Mouse (Mus musculus): ENCODE data around the gene Chaf1a. TPM values are rescaled to one million over a fixed set of nuclear protein-coding genes. Genes with fewer than 3 reads are reported as not detected.

The Chaf1a gene
- polyA plus RNA-seq, 1 experiment from 2014 or later: 24.7 TPM

DNA sequence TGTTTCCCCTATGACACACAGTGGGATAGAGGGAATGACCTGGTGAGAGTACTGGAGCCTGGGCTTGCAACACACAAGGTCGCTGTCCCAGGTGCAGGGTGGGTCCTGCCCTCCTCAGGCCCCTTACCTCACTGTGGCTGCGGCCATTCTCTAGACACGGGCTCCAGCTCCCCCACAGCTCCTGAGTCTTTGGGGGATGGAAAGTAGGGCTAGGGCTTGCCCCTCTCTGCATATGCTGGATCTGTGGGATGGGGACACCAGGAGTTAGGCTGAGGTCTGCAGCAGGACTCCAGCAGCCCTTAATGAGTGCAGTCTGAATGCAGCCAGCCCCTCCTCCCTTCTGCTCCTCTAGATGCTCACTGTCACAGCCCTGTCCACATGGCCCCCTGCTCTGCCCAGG lies 72.5 kb downstream of the Chaf1a start:
- no peaks in the 10 kb centered on the region for H3K9me3 ChIP-seq (ENCODE audit: control insufficient read depth, low read length)
- H3K27ac ChIP-seq (ENCODE audit: low read depth, low read length): no peak overlapping the region
- no peak overlapping the region for H3K4me3 ChIP-seq (ENCODE audit: low read depth, low read length)
- 79% methylated on average over 3 of the region's 3 CpGs for WGBS
- H3K36me3 ChIP-seq (ENCODE audit: control insufficient read depth, insufficient read depth, low read length): no peaks in the 10 kb centered on the region
- ATAC-seq (ENCODE audit: low FRiP score): no peak
- DNase-seq (ENCODE audit: low spot score, missing footprints): no peak
- H3K4me2 ChIP-seq: no peak overlapping the region
- 0 out of 2 replicates have a peak, but pooled peaks cover 3% of the 10 kb centered on the region for H3K4me1 ChIP-seq (ENCODE audit: control insufficient read depth, insufficient read depth, low read length)
- 0 out of 2 replicates have a peak, but pooled peaks cover 3% of the 10 kb centered on the region for H3K27me3 ChIP-seq (ENCODE audit: control insufficient read depth, insufficient read depth, low read length)
- H3K9ac ChIP-seq (ENCODE audit: low read length): no peak overlapping the region

DNA sequence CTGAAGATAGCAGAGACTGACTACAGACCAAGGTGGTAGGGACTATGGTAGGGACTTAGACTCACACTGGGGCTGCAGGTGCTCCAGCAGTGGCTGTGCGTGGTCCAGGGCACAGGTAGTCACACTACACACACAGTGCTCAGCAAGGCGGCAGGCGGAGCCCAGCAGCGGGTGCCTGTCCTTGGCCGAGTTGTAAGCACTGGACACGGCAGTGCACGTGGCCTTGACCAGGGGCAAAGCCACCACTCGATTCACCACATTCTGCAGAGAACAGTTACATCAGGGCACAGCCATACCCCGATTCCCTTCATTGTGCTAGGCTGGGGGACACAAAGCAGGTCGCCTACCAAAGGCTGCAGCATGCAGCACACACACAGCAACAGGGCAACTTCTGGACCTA lies 76.0 kb downstream of the Chaf1a start:
- ATAC-seq (ENCODE audit: low FRiP score) (no peak), DNase-seq (ENCODE audit: low spot score, missing footprints) (no peak)
- H3K27me3 ChIP-seq (ENCODE audit: control insufficient read depth, insufficient read depth, low read length): peaks cover 28% of the 10 kb centered on the region

DNA sequence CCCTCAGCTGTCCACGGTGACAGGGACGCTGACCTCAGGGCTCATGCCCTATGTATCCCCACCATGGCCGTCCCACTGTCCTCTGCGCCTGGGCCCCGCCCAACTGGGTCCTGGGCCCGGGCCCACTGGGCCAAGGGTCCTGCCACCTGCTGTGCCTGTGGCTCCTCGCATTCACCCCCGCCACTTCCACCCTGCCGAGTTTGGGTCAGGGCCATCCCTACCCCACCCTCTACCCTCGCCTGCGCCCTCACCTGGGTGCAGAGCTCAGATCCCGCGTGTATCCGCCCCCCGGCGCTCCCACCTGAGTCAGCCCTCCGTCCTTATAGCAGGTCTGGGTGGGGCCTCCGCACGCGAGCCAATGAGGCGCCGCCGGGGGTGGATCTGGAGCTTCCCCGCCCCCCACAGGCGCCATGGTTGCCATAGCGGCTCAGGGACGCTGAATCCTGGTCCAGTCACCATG lies 77.0 kb downstream of the Chaf1a start, which contains the start of gene Plin5:
TSS of gene Plin5 (minus strand) at position 346 of the 460 bp plus-strand sequence.
- peaks cover 34% of the 10 kb centered on the region for H3K27me3 ChIP-seq (ENCODE audit: control insufficient read depth, insufficient read depth, low read length)
- H3K4me1 ChIP-seq (ENCODE audit: control insufficient read depth, insufficient read depth, low read length): 0 out of 2 replicates have a peak, but pooled peaks cover 3% of the 10 kb centered on the region
- H3K9ac ChIP-seq (ENCODE audit: low read length): 0 out of 2 replicates have a peak within 1 kb of the TSS, but pooled peaks have one; percentile 20
- peak within 1 kb of the TSS; percentile 42 for H3K4me2 ChIP-seq
- under 1% methylated on average over 27 of the region's 27 CpGs for WGBS
- peak; percentile 48; the same call in 1 of the 2 replicates for ATAC-seq (ENCODE audit: low FRiP score)
- peak within 1 kb of the TSS; percentile 17; the same call in 1 of the 2 replicates for H3K4me3 ChIP-seq (ENCODE audit: low read depth, low read length)
- H3K9me3 ChIP-seq (ENCODE audit: control insufficient read depth, low read length): peaks cover 2% of the 10 kb centered on the region; the same call in 1 of the 2 replicates
- H3K36me3 ChIP-seq (ENCODE audit: control insufficient read depth, insufficient read depth, low read length): no peaks in the 10 kb centered on the region
- no peak within 1 kb of the TSS for H3K27ac ChIP-seq (ENCODE audit: low read depth, low read length)
- peak; percentile 86 for DNase-seq (ENCODE audit: low spot score, missing footprints)

More for the DNA sequence above, 76.0 kb downstream of the Chaf1a start:
- Histone ChIP-seq H3K4me2 (no peak overlapping the region), H3K9ac (ENCODE audit: low read length) (no peak overlapping the region), H3K4me3 (ENCODE audit: low read depth, low read length) (no peak overlapping the region), H3K27ac (ENCODE audit: low read depth, low read length) (no peak overlapping the region), H3K4me1 (ENCODE audit: control insufficient read depth, insufficient read depth, low read length) (0 out of 2 replicates have a peak, but pooled peaks cover 3% of the 10 kb centered on the region), H3K36me3 (ENCODE audit: control insufficient read depth, insufficient read depth, low read length) (no peaks in the 10 kb centered on the region), H3K9me3 (ENCODE audit: control insufficient read depth, low read length) (no peaks in the 10 kb centered on the region)
- WGBS: 81% methylated on average over 10 of the region's 10 CpGs

DNA sequence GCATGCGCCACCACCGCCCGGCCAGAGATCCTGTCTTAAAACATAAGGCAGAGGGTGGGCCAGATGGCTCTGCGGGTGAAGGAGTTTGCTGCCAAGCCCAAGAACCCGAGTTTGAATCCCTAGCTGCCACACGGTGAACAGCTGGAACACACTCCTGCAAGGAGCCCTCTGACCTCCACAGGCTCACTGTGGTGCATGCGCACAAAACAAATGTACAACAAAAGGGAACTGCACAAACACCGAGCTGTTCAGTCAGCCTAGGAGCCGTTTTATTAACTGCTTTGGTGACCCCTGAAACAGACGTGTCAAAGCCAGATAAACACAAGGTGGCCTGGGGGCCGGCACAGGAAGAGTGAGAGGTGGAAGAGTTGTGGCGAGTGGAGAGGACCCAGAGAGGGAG lies 79.2 kb downstream of the Chaf1a start:
- Histone ChIP-seq H3K4me1 (ENCODE audit: control insufficient read depth, insufficient read depth, low read length) (peaks cover 3% of the 10 kb centered on the region; the same call in 1 of the 2 replicates), H3K27ac (ENCODE audit: low read depth, low read length) (no peak overlapping the region), H3K36me3 (ENCODE audit: control insufficient read depth, insufficient read depth, low read length) (no peaks in the 10 kb centered on the region), H3K27me3 (ENCODE audit: control insufficient read depth, insufficient read depth, low read length) (peaks cover 51% of the 10 kb centered on the region), H3K9ac (ENCODE audit: low read length) (no peak overlapping the region), H3K9me3 (ENCODE audit: control insufficient read depth, low read length) (peaks cover 9% of the 10 kb centered on the region), H3K4me2 (no peak overlapping the region), H3K4me3 (ENCODE audit: low read depth, low read length) (no peak overlapping the region)
- DNase-seq (ENCODE audit: low spot score, missing footprints): no peak
- ATAC-seq (ENCODE audit: low FRiP score): no peak
- WGBS: 50% methylated on average over 12 of the region's 12 CpGs

DNA sequence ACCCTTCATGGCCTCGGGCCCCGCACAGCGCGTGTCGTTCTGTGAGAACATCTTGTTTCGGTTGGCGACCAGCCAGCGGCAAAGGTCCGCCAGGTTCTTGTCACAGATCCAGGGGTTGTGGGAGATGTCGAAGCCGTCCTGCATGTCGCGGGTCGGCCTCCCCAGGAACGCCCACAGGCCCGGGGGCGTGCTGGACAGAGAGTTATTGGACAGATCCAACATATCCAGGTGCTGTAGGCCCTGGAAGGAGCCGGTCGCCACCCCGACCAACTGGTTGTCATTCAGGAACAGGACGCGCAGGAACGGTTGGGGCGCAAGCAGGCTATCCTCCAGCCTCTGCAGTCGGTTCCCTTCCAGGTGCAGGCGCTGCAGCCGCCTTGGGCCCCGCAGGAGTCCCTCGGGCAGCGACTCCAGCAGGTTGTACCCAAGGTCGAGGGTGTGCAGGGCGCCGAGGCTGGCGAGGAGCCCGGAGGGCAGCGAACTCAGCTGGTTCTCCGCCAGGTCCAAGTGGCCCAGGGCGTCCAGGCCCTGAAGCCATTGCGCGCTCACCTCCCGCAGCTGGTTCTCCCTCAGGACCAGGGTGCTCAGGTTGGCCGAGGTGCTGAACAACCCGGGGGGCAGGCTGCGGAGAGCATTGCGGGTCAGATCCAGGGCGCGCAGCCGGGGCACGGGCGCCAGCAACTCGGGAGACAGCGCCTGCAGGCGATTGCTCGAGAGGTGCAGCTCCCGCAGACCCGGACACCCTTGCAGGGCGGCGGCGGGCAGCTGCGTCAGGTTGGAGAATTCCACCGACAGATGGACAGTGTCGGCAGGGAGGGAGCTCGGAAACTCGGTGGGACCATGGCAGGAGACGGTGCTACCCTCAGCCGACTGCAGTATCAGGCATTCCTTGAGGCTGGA lies 80.0 kb downstream of the Chaf1a start:
- H3K27ac ChIP-seq (ENCODE audit: low read depth, low read length): no peak overlapping the region
- H3K9me3 ChIP-seq (ENCODE audit: control insufficient read depth, low read length): peaks cover 9% of the 10 kb centered on the region
- peaks cover 3% of the 10 kb centered on the region; the same call in 1 of the 2 replicates for H3K4me1 ChIP-seq (ENCODE audit: control insufficient read depth, insufficient read depth, low read length)
- H3K4me3 ChIP-seq (ENCODE audit: low read depth, low read length): no peak overlapping the region
- DNase-seq (ENCODE audit: low spot score, missing footprints) (no peak), ATAC-seq (ENCODE audit: low FRiP score) (no peak)
- no peak overlapping the region for H3K9ac ChIP-seq (ENCODE audit: low read length)
- H3K36me3 ChIP-seq (ENCODE audit: control insufficient read depth, insufficient read depth, low read length): no peaks in the 10 kb centered on the region
- 10% methylated on average over 66 of the region's 66 CpGs for WGBS
- no peak overlapping the region for H3K4me2 ChIP-seq
- peaks cover 56% of the 10 kb centered on the region for H3K27me3 ChIP-seq (ENCODE audit: control insufficient read depth, insufficient read depth, low read length)

DNA sequence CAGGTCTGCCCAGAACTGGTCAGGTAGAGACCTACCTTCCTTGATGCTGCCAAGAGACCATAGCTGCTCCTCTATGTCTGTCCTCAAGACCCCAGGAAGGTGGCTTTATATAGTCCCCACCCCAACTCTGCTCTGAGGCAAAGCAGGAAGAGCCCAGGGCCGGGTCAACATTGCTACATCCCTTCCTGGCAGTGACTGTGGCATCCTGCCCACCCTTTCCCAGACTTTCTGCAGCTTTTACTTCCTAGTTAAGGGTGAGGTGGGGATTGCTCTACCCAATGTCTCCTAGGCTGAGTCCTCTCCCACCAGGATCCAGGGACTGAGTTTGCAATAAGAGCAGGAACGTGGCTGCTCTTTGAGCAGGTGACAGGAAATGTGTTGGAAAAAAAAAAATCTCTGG lies 81.6 kb downstream of the Chaf1a start, which contains the start of gene Lrg1:
TSS of gene Lrg1 (minus strand) at position 176 of the 400 bp plus-strand sequence.
- peak; percentile 64 for DNase-seq (ENCODE audit: low spot score, missing footprints)
- WGBS: 56% methylated on average over 2 of the region's 2 CpGs
- peaks cover 9% of the 10 kb centered on the region for H3K9me3 ChIP-seq (ENCODE audit: control insufficient read depth, low read length)
- ATAC-seq (ENCODE audit: low FRiP score): no peak
- H3K9ac ChIP-seq (ENCODE audit: low read length): no peak within 1 kb of the TSS
- no peak within 1 kb of the TSS for H3K4me3 ChIP-seq (ENCODE audit: low read depth, low read length)
- no peaks in the 10 kb centered on the region for H3K36me3 ChIP-seq (ENCODE audit: control insufficient read depth, insufficient read depth, low read length)
- H3K27ac ChIP-seq (ENCODE audit: low read depth, low read length): no peak within 1 kb of the TSS
- H3K27me3 ChIP-seq (ENCODE audit: control insufficient read depth, insufficient read depth, low read length): peaks cover 56% of the 10 kb centered on the region
- H3K4me2 ChIP-seq: no peak within 1 kb of the TSS
- H3K4me1 ChIP-seq (ENCODE audit: control insufficient read depth, insufficient read depth, low read length): peaks cover 3% of the 10 kb centered on the region; the same call in 1 of the 2 replicates

Other genes with a start within 250 kb of the Chaf1a start
- 9.2 TPM in 2 replicates for gene Zfp119a, start 161.5 kb upstream of the Chaf1a start, polyA plus RNA-seq (2014; fragmentation: Nextera tagmentation; extraction: Ambion mirVana)
- gene Zfp959, start 148.3 kb upstream of the Chaf1a start, polyA plus RNA-seq (2014; fragmentation: Nextera tagmentation; extraction: Ambion mirVana): 12.9 and 14.0 TPM in 2 replicates
- gene Zfp119b, start 90.9 kb upstream of the Chaf1a start, polyA plus RNA-seq (2014; fragmentation: Nextera tagmentation; extraction: Ambion mirVana): 6.3 and 6.7 TPM in 2 replicates
- gene Ebi3, start 87.8 kb upstream of the Chaf1a start, polyA plus RNA-seq (2014; fragmentation: Nextera tagmentation; extraction: Ambion mirVana): 2.1 and 2.7 TPM in 2 replicates
- 21.3 and 24.4 TPM in 2 replicates for gene Yju2, start 81.3 kb upstream of the Chaf1a start, polyA plus RNA-seq (2014; fragmentation: Nextera tagmentation; extraction: Ambion mirVana)
- 81.9 and 89.1 TPM in 2 replicates for gene Shd, start 70.0 kb upstream of the Chaf1a start, polyA plus RNA-seq (2014; fragmentation: Nextera tagmentation; extraction: Ambion mirVana)
- gene Fsd1, start 53.9 kb upstream of the Chaf1a start, polyA plus RNA-seq (2014; fragmentation: Nextera tagmentation; extraction: Ambion mirVana): 61.2 and 65.6 TPM in 2 replicates
- 3.6 and 4.5 TPM in 2 replicates for gene Stap2, start 34.9 kb upstream of the Chaf1a start, polyA plus RNA-seq (2014; fragmentation: Nextera tagmentation; extraction: Ambion mirVana)
- 146 and 158 TPM in 2 replicates for gene Mpnd, start 34.7 kb upstream of the Chaf1a start, polyA plus RNA-seq (2014; fragmentation: Nextera tagmentation; extraction: Ambion mirVana)
- gene Sh3gl1, start 3.8 kb upstream of the Chaf1a start, polyA plus RNA-seq (2014; fragmentation: Nextera tagmentation; extraction: Ambion mirVana): 106 and 118 TPM in 2 replicates
- 43.2 and 48.4 TPM in 2 replicates for gene Ubxn6, start 34.6 kb downstream of the Chaf1a start, polyA plus RNA-seq (2014; fragmentation: Nextera tagmentation; extraction: Ambion mirVana)
- 104 and 121 TPM in 2 replicates for gene Hdgfl2, start 39.2 kb downstream of the Chaf1a start, polyA plus RNA-seq (2014; fragmentation: Nextera tagmentation; extraction: Ambion mirVana)
- gene Plin4, start 69.4 kb downstream of the Chaf1a start, polyA plus RNA-seq (2014; fragmentation: Nextera tagmentation; extraction: Ambion mirVana): 0.05 and 0.07 TPM in 2 replicates
- gene Plin5, start 77.2 kb downstream of the Chaf1a start, polyA plus RNA-seq (2014; fragmentation: Nextera tagmentation; extraction: Ambion mirVana): 0.07 TPM in 1 of 2 replicates, not detected in the other
- 0.15 TPM in 1 of 2 replicates, not detected in the other for gene Lrg1, start 81.6 kb downstream of the Chaf1a start, polyA plus RNA-seq (2014; fragmentation: Nextera tagmentation; extraction: Ambion mirVana)
- gene Sema6b, start 99.9 kb downstream of the Chaf1a start, polyA plus RNA-seq (2014; fragmentation: Nextera tagmentation; extraction: Ambion mirVana): 1.9 TPM in 2 replicates
- 5.8 and 7.7 TPM in 2 replicates for gene Tnfaip8l1, start 122.0 kb downstream of the Chaf1a start, polyA plus RNA-seq (2014; fragmentation: Nextera tagmentation; extraction: Ambion mirVana)
- gene Mydgf, start 143.5 kb downstream of the Chaf1a start, polyA plus RNA-seq (2014; fragmentation: Nextera tagmentation; extraction: Ambion mirVana): 52.3 and 57.7 TPM in 2 replicates
- 29.5 and 33.8 TPM in 2 replicates for gene Dpp9, start 178.5 kb downstream of the Chaf1a start, polyA plus RNA-seq (2014; fragmentation: Nextera tagmentation; extraction: Ambion mirVana)
- gene Fem1a, start 216.4 kb downstream of the Chaf1a start, polyA plus RNA-seq (2014; fragmentation: Nextera tagmentation; extraction: Ambion mirVana): 12.6 and 12.7 TPM in 2 replicates
- gene Ticam1, start 236.3 kb downstream of the Chaf1a start, polyA plus RNA-seq (2014; fragmentation: Nextera tagmentation; extraction: Ambion mirVana): 1.7 and 2.6 TPM in 2 replicates